Mouse (Mus musculus) monocyte, adult 59 days (primary cell): Measurements from ENCODE around the gene Rhoa. TPM values are rescaled to one million over a fixed set of nuclear protein-coding genes. Genes with fewer than 3 reads are reported as not detected.

Experiments
- total RNA-seq, 2 experiments: library from RNA; stranded (reverse); gene quantifications; one replicate each; pipeline ENCODE4 v1.2.4; 2023

Gene Rhoa
- 100 to 1,000 TPM; 645 to 652 TPM for total RNA-seq

DNA sequence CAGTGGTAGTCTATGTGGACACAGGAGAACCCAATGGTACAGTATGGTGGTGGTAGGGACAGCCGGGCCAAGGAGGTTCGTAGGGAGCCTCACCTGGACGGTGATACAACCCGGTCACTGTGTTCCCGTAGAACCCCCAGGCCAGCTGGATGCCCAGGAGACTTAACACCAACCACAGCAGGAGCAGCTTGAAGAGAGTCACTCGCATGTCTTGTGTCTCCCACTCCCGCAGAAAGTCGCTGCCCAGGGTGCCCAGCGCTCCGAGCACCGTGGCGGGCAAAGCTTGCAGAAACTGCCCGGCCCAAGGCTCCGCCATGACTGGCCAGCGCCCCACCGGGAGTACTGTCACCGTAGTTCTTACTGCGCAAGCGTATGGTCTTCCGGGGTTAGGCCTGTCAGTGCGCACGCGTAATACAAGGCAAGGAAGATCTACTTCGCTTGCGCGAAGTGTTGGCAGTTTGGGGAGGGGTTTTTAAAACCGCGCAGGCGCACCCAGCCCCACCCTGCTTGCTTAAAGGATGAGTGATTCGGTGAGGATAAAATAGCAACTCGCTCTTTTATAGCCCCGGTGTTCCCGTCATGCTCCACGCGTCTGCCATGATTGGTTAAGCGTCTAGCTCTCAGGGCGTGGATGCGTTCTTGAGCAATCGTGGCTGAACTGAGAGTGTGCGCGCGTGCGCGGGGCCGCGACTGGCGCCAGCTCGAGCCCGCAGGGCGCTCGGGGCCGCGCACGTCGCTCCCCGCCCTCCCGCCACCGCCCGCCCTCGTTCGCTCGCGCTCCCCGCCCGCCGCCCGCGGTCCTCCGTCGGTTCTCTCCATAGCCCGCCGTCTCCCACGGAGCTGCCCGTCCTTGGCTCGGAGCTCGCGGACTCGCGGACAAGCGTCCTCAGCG lies at the start of gene Rhoa, which contains the start of gene Tcta:
TSS of gene Rhoa (plus strand) at position 501 of the 892 bp plus-strand sequence.
TSS of gene Tcta (minus strand) at position 532 of the 892 bp plus-strand sequence.

DNA sequence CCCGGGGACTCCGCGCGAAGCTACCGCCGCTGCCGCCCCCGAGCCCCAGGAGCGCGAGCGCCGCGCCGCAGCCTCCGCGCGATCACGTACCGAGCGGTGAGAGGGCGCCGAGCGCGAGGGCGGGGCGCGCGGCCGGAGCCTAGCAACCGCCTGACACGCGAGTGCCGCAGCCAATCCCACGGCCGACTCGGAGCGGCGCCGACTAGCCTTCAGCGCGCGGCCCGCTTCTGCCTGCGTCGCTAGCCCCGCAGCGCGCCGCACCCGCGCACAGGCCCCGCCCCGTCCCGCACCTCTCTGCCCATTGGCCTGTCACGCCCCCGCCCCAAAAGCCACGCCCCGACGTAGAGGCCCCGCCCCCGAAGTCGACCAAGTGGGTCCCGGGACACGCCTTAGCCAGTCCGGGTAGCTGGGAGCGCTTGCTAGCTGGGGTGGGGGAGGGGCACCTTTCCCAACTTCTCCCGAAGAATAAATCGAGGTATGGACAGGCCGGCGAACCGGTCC lies 42.2 kb upstream of the Rhoa start, which contains the start of gene Dag1:
TSS of gene Dag1 (minus strand) at position 269 of the 501 bp plus-strand sequence.

GRCm38 (mm10) chr9:108290016-108290750 lies 15.7 kb upstream of the Rhoa start, which contains the start of gene Nicn1:
Nicn1 (plus strand) TSS chr9:108290429.

GRCm38 (mm10) chr9:108296453-108297355 lies 9.2 kb upstream of the Rhoa start, which contains the start of gene Amt:
Amt (plus strand) TSS chr9:108296853.

GRCm38 (mm10) chr9:108338886-108339781 lies 33.2 kb downstream of the Rhoa start, which contains the start of gene Gpx1:
Gpx1 (plus strand) TSS chr9:108338903.

DNA sequence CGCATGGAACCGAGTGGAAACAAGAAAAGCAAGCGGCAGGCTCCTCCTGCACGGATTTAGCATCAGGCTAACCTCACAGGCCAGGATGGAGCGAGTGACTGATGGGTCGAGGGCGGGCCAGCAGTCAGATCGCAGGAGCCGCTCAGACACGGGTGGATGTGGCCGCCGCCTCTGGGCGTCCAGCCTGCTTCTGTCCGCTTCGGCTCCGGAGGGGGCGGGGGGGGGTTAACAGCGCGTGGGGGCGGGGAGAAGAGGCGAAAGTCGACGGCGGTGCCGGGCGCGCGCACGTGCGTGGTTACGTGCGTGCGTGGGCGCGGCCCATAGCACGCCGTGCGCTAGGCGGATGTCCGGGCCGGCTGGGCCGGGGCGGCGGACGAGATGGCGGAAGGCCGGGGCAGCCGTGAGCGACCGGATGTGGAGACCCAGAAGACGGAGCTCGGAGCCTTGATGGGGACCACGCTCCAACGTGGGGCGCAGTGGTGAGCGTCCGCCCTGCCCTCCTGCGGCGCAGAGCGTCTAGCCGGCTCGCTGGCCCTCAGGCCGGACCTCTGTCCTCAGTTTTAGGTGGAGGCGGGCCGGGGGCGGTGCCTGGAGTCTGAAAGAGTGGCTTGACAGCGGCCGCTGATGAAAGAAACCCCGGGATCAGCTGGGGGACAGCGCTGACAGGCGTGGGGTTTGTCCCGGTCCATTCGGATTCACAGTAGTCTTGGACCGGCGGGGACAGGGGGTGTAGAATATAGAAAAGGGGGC lies 41.8 kb downstream of the Rhoa start, which contains the start of gene Usp4:
TSS of gene Usp4 (plus strand) at position 314 of the 750 bp plus-strand sequence.

Other genes with a start within 250 kb of the Rhoa start
- gene Mst1, start 225.7 kb upstream of the Rhoa start, total RNA-seq, result not detected
- gene Rnf123, start 222.8 kb upstream of the Rhoa start, total RNA-seq, result 10 to 100 TPM; 66.5 to 82.0 TPM
- gene Apeh, start 211.5 kb upstream of the Rhoa start, total RNA-seq, result 10 to 100 TPM; 60.0 to 60.3 TPM
- under 1 TPM; 0.21 to 0.37 TPM for gene Bsn, start 115.7 kb upstream of the Rhoa start, total RNA-seq
- 10 to 100 TPM; 14.6 to 16.6 TPM for gene Dag1, start 42.2 kb upstream of the Rhoa start, total RNA-seq
- gene Nicn1, start 15.7 kb upstream of the Rhoa start, total RNA-seq, result 1 to 10 TPM; 2.2 to 2.9 TPM
- gene Amt, start 9.3 kb upstream of the Rhoa start, total RNA-seq, result 1 to 10 TPM; 1.0 TPM
- gene Tcta, start within 50 bp of the Rhoa start, total RNA-seq, result 10 to 100 TPM; 13.5 to 16.4 TPM
- gene Gpx1, start 32.8 kb downstream of the Rhoa start, total RNA-seq, result 1,000 to 10,000 TPM; 2,015 to 2,084 TPM
- 100 to 1,000 TPM; 145 to 165 TPM for gene Usp4, start 41.7 kb downstream of the Rhoa start, total RNA-seq
- gene 1700102P08Rik, start 86.7 kb downstream of the Rhoa start, total RNA-seq, result 1 to 10 TPM; 2.8 to 3.7 TPM
- gene Ccdc36, start 122.4 kb downstream of the Rhoa start, total RNA-seq, result not detected
- gene BC048562, start 130.4 kb downstream of the Rhoa start, total RNA-seq, result not detected
- gene Ccdc71, start 154.4 kb downstream of the Rhoa start, total RNA-seq, result 10 to 100 TPM; 16.6 to 24.8 TPM
- 1 to 10 TPM; 1.7 to 1.8 TPM for gene Klhdc8b, start 155.5 kb downstream of the Rhoa start, total RNA-seq
- under 1 TPM; 0.36 to 1.00 TPM for gene Lamb2, start 173.6 kb downstream of the Rhoa start, total RNA-seq
- 100 to 1,000 TPM; 176 to 197 TPM for gene Usp19, start 184.5 kb downstream of the Rhoa start, total RNA-seq
- gene Qars, start 201.6 kb downstream of the Rhoa start, total RNA-seq, result 100 to 1,000 TPM; 145 to 176 TPM
- 100 to 1,000 TPM; 142 to 149 TPM for gene Qrich1, start 210.7 kb downstream of the Rhoa start, total RNA-seq